Mouse (Mus musculus): ENCODE measurements around the gene 4933411K16Rik. TPM values are rescaled to one million over a fixed set of nuclear protein-coding genes. Genes with fewer than 3 reads are reported as not detected.

The 4933411K16Rik gene
- total and polyA plus RNA-seq, 2 experiments from 2014 or later: 0.24 TPM; not detected in 1

DNA sequence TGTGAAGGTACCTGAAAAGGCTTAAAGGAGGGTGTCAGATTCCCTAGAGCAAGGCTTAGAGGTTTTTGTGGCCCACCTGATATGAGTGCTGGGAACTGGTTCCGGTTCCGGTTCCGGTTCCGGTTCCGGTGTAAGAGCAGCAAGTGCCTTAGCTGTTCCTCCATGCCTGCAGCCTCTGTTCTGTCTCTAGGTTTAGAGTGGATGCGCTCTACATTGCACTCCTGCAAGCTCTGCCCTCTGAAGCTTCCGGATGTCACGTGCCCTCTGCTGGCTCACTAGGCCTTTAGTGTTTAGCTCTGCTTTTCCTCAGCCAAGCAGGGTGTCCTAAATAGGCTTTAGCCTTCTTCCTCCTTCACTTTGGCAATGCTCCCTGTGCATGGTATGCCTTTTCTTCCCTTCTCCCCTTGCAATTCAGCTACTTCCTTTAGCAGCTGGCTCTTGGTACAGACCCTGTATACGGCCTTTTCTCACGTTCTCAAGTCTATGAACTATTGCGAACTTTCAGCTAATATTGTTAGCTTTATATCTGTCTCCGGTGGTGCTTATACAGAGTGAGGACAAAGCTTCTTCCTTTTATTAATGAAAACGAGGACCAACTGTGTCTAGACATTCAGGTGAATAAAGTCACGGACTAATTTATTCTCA, 37.2 kb downstream of the 4933411K16Rik start:
- H3K27me3 ChIP-seq (ENCODE audit: insufficient read depth, low read length): no peaks in the 10 kb centered on the region
- DNase-seq (peak; percentile 36), ATAC-seq (no peak)
- no peaks in the 10 kb centered on the region for H3K9me3 ChIP-seq (ENCODE audit: low read length)
- peak overlapping the region; percentile 36 for H3K27ac ChIP-seq (ENCODE audit: low read depth, low read length)
- peak overlapping the region; percentile 54 for H3K4me2 ChIP-seq (ENCODE audit: low read depth)
- peak overlapping the region; percentile 10; the same call in 1 of the 2 replicates for H3K9ac ChIP-seq
- TF ChIP-seq CTCF (IDR thresholded peaks at IDR 0.05; ENCODE audit: low read depth): no peak
- peak overlapping the region; percentile 99 for H3K4me3 ChIP-seq (ENCODE audit: low read depth, low read length)
- H3K4me1 ChIP-seq (ENCODE audit: insufficient read depth): peaks cover 21% of the 10 kb centered on the region; the same call in 1 of the 2 replicates
- no peaks in the 10 kb centered on the region for H3K36me3 ChIP-seq (ENCODE audit: insufficient read depth)
- 19% methylated on average over 14 of the region's 14 CpGs for WGBS

DNA sequence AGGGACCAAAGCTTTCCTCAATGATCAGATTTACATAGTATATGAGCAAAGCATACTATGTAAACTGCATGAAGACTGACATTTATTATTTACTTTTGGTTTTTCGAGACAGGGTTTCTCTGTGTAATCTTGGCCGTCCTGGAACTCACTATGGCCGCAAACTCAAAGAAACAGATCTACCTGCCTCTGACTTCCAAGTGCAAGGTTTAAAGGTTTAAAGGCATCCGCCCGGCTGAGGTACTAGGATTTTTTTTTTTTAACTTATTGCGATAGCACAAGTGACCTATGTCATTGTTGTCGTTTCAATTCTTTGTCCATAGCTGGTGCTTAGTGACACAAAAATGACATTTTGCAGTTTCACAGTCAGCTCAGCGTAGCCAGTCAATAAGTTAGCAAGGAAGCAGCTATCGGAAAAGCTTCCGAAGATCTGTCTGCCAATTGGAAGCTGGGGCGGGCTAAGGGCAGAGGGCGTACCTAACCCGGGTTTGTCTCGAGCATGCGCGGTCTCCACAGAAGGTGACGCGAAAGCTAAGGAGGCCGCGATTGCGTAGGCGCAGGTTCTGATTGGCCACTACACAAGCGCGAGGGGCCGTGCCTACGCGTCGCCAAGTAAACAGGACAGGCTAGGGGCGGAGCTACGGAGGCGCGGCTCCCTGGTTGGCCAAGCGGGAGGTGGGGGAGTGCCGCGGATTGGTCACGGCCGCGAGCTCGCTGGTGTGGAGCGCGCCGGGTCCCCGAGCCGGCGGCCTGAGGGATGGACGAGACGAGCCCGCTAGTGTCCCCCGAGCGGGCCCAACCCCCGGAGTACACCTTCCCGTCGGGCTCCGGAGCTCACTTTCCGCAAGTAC, 37.9 kb downstream of the 4933411K16Rik start, which contains the start of gene Pi4k2a:
Gene Pi4k2a, plus strand, starts transcription at position 723 of the 848 bp plus-strand sequence.
- Histone ChIP-seq H3K27ac (ENCODE audit: low read depth, low read length) (peak within 1 kb of the TSS; percentile 84), H3K27me3 (ENCODE audit: insufficient read depth, low read length) (no peaks in the 10 kb centered on the region), H3K9me3 (ENCODE audit: low read length) (no peaks in the 10 kb centered on the region), H3K4me1 (ENCODE audit: insufficient read depth) (peaks cover 18% of the 10 kb centered on the region; the same call in 1 of the 2 replicates), H3K4me2 (ENCODE audit: low read depth) (peak within 1 kb of the TSS; percentile 68), H3K4me3 (ENCODE audit: low read depth, low read length) (peak within 1 kb of the TSS; percentile 99), H3K9ac (peak within 1 kb of the TSS; percentile 79), H3K36me3 (ENCODE audit: insufficient read depth) (0 out of 2 replicates have a peak, but pooled peaks cover 2% of the 10 kb centered on the region)
- WGBS: 1% methylated on average over 55 of the region's 55 CpGs
- ATAC-seq: peak; percentile 97
- DNase-seq: peak; percentile 100
- TF ChIP-seq CTCF (IDR thresholded peaks at IDR 0.05; ENCODE audit: low read depth): peak; percentile 1; the same call in 1 of the 2 replicates

DNA sequence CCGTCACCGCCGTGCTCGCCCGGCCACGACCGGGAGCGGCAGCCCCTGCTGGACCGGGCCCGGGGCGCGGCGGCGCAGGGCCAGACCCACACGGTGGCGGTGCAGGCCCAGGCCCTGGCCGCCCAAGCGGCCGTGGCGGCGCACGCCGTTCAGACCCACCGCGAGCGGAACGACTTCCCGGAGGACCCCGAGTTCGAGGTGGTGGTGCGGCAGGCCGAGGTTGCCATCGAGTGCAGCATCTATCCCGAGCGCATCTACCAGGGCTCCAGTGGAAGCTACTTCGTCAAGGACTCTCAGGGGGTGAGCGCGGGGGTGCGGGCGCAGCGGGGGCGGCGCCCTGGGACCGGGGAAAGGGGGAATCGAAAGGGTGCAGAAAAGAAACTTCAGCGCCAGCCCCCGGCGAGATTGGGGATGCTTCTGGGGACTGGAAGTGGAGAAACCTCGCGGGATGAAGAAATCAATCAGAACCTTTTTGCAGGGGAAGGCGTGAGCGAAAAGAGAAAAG, 38.6 kb downstream of the 4933411K16Rik start:
- Histone ChIP-seq H3K4me2 (ENCODE audit: low read depth) (peak overlapping the region; percentile 68), H3K27me3 (ENCODE audit: insufficient read depth, low read length) (no peaks in the 10 kb centered on the region), H3K4me3 (ENCODE audit: low read depth, low read length) (peak overlapping the region; percentile 99), H3K9me3 (ENCODE audit: low read length) (no peaks in the 10 kb centered on the region), H3K9ac (peak overlapping the region; percentile 79), H3K36me3 (ENCODE audit: insufficient read depth) (peaks cover 2% of the 10 kb centered on the region; the same call in 1 of the 2 replicates), H3K4me1 (ENCODE audit: insufficient read depth) (peaks cover 13% of the 10 kb centered on the region; the same call in 1 of the 2 replicates), H3K27ac (ENCODE audit: low read depth, low read length) (peak overlapping the region; percentile 84)
- DNase-seq (peak; percentile 45), ATAC-seq (peak; percentile 40)
- TF ChIP-seq CTCF (IDR thresholded peaks at IDR 0.05; ENCODE audit: low read depth): no peak
- WGBS: under 1% methylated on average over 46 of the region's 52 CpGs

DNA sequence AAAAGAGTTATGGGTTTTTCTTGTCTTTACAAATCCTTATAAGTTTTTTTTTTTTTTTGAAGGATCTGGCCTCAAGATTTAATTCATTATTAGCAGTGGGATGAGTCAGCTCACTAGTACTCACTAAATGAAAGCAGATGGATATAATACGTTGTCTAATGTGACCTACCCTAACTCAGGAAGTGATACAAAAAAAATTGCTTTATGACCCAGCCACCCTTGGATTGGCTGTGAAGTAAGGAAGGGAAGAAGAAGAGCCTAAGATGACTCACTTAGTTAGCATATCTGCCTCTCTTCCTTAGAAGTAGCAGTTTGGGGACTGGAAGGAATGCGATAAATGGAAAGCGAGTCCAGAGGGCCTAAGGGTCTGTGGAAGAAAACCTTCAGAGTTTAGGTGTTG, 47.4 kb downstream of the 4933411K16Rik start:
- Histone ChIP-seq H3K27me3 (ENCODE audit: insufficient read depth, low read length) (no peaks in the 10 kb centered on the region), H3K27ac (ENCODE audit: low read depth, low read length) (no peak overlapping the region), H3K36me3 (ENCODE audit: insufficient read depth) (peaks cover 24% of the 10 kb centered on the region), H3K9me3 (ENCODE audit: low read length) (no peaks in the 10 kb centered on the region), H3K4me2 (ENCODE audit: low read depth) (no peak overlapping the region), H3K9ac (no peak overlapping the region), H3K4me3 (ENCODE audit: low read depth, low read length) (no peak overlapping the region), H3K4me1 (ENCODE audit: insufficient read depth) (no peaks in the 10 kb centered on the region)
- TF ChIP-seq CTCF (IDR thresholded peaks at IDR 0.05; ENCODE audit: low read depth): no peak
- 94% methylated on average over 3 of the region's 3 CpGs for WGBS
- no peak for ATAC-seq
- no peak for DNase-seq

Other genes starting within 250 kb of the 4933411K16Rik start
- gene Frat1, start 222.3 kb upstream of the 4933411K16Rik start, total RNA-seq (2014; rRNA removed): 40.2 and 43.4 TPM in 2 replicates
- gene Frat1, start 222.3 kb upstream of the 4933411K16Rik start, polyA plus RNA-seq (2015; fragmentation: Nextera tagmentation; extraction: Ambion mirVana): 48.2 and 52.3 TPM in 2 replicates
- 14.4 and 22.4 TPM in 2 replicates for gene Frat2, start 204.1 kb upstream of the 4933411K16Rik start, total RNA-seq (2014; rRNA removed)
- gene Frat2, start 204.1 kb upstream of the 4933411K16Rik start, polyA plus RNA-seq (2015; fragmentation: Nextera tagmentation; extraction: Ambion mirVana): 14.8 and 15.5 TPM in 2 replicates
- gene Rrp12, start 156.1 kb upstream of the 4933411K16Rik start, total RNA-seq (2014; rRNA removed): 17.0 and 19.5 TPM in 2 replicates
- 12.3 and 14.4 TPM in 2 replicates for gene Rrp12, start 156.1 kb upstream of the 4933411K16Rik start, polyA plus RNA-seq (2015; fragmentation: Nextera tagmentation; extraction: Ambion mirVana)
- gene Pgam1, start 140.3 kb upstream of the 4933411K16Rik start, total RNA-seq (2014; rRNA removed): 400 and 416 TPM in 2 replicates
- gene Pgam1, start 140.3 kb upstream of the 4933411K16Rik start, polyA plus RNA-seq (2015; fragmentation: Nextera tagmentation; extraction: Ambion mirVana): 501 and 537 TPM in 2 replicates
- 29.6 and 33.3 TPM in 2 replicates for gene Exosc1, start 118.8 kb upstream of the 4933411K16Rik start, total RNA-seq (2014; rRNA removed)
- gene Exosc1, start 118.8 kb upstream of the 4933411K16Rik start, polyA plus RNA-seq (2015; fragmentation: Nextera tagmentation; extraction: Ambion mirVana): 69.4 and 71.0 TPM in 2 replicates
- gene Zdhhc16, start 118.8 kb upstream of the 4933411K16Rik start, total RNA-seq (2014; rRNA removed): 53.3 and 58.6 TPM in 2 replicates
- gene Zdhhc16, start 118.8 kb upstream of the 4933411K16Rik start, polyA plus RNA-seq (2015; fragmentation: Nextera tagmentation; extraction: Ambion mirVana): 96.8 and 97.4 TPM in 2 replicates
- gene Mms19, start 71.1 kb upstream of the 4933411K16Rik start, total RNA-seq (2014; rRNA removed): 42.2 and 66.5 TPM in 2 replicates
- gene Mms19, start 71.1 kb upstream of the 4933411K16Rik start, polyA plus RNA-seq (2015; fragmentation: Nextera tagmentation; extraction: Ambion mirVana): 17.4 and 25.8 TPM in 2 replicates
- gene Ubtd1, start 70.5 kb upstream of the 4933411K16Rik start, total RNA-seq (2014; rRNA removed): 18.7 and 22.2 TPM in 2 replicates
- 12.2 and 13.3 TPM in 2 replicates for gene Ubtd1, start 70.5 kb upstream of the 4933411K16Rik start, polyA plus RNA-seq (2015; fragmentation: Nextera tagmentation; extraction: Ambion mirVana)
- 0.69 TPM in 1 of 2 replicates, not detected in the other for gene Ankrd2, start 16.2 kb upstream of the 4933411K16Rik start, total RNA-seq (2014; rRNA removed)
- gene Ankrd2, start 16.2 kb upstream of the 4933411K16Rik start, polyA plus RNA-seq (2015; fragmentation: Nextera tagmentation; extraction: Ambion mirVana): 1.2 and 1.4 TPM in 2 replicates
- gene Hoga1, start 6.6 kb upstream of the 4933411K16Rik start, total RNA-seq (2014; rRNA removed): 3.3 and 3.6 TPM in 2 replicates
- gene Hoga1, start 6.6 kb upstream of the 4933411K16Rik start, polyA plus RNA-seq (2015; fragmentation: Nextera tagmentation; extraction: Ambion mirVana): 2.8 and 3.5 TPM in 2 replicates
- gene Morn4, start 34.1 kb downstream of the 4933411K16Rik start, total RNA-seq (2014; rRNA removed): 55.9 and 57.0 TPM in 2 replicates
- gene Morn4, start 34.1 kb downstream of the 4933411K16Rik start, polyA plus RNA-seq (2015; fragmentation: Nextera tagmentation; extraction: Ambion mirVana): 150 and 167 TPM in 2 replicates
- gene Pi4k2a, start 38.2 kb downstream of the 4933411K16Rik start, total RNA-seq (2014; rRNA removed): 13.7 and 16.3 TPM in 2 replicates
- gene Pi4k2a, start 38.2 kb downstream of the 4933411K16Rik start, polyA plus RNA-seq (2015; fragmentation: Nextera tagmentation; extraction: Ambion mirVana): 29.7 and 34.1 TPM in 2 replicates
- gene Avpi1, start 76.8 kb downstream of the 4933411K16Rik start, total RNA-seq (2014; rRNA removed): 9.5 and 17.5 TPM in 2 replicates
- gene Avpi1, start 76.8 kb downstream of the 4933411K16Rik start, polyA plus RNA-seq (2015; fragmentation: Nextera tagmentation; extraction: Ambion mirVana): 14.3 and 15.4 TPM in 2 replicates
- 8.2 and 11.9 TPM in 2 replicates for gene Marveld1, start 95.2 kb downstream of the 4933411K16Rik start, total RNA-seq (2014; rRNA removed)
- gene Marveld1, start 95.2 kb downstream of the 4933411K16Rik start, polyA plus RNA-seq (2015; fragmentation: Nextera tagmentation; extraction: Ambion mirVana): 2.9 and 4.3 TPM in 2 replicates
- 70.8 and 94.4 TPM in 2 replicates for gene Zfyve27, start 111.7 kb downstream of the 4933411K16Rik start, total RNA-seq (2014; rRNA removed)
- gene Zfyve27, start 111.7 kb downstream of the 4933411K16Rik start, polyA plus RNA-seq (2015; fragmentation: Nextera tagmentation; extraction: Ambion mirVana): 32.4 and 44.1 TPM in 2 replicates
- gene Sfrp5, start 150.0 kb downstream of the 4933411K16Rik start, total RNA-seq (2014; rRNA removed): 1.8 and 3.7 TPM in 2 replicates
- 2.7 and 3.4 TPM in 2 replicates for gene Sfrp5, start 150.0 kb downstream of the 4933411K16Rik start, polyA plus RNA-seq (2015; fragmentation: Nextera tagmentation; extraction: Ambion mirVana)
- 79.1 and 90.1 TPM in 2 replicates for gene Golga7b, start 195.3 kb downstream of the 4933411K16Rik start, total RNA-seq (2014; rRNA removed)
- 44.7 and 61.4 TPM in 2 replicates for gene Golga7b, start 195.3 kb downstream of the 4933411K16Rik start, polyA plus RNA-seq (2015; fragmentation: Nextera tagmentation; extraction: Ambion mirVana)

Data from forebrain, postnatal 0 days (tissue).